Mouse (Mus musculus) forebrain, embryonic 12.5 days (tissue): ENCODE data around the gene Pgam1. TPM values are rescaled to one million over a fixed set of nuclear protein-coding genes. Genes with fewer than 3 reads are reported as not detected.

Experiments used
- ATAC-seq: fragments of 200-750 bp; cut with Nextera tagmentation; 2 replicates; pipeline ENCODE4 v1.8.0; 2017; ENCODE audit warnings: moderate TSS enrichment; ENCODE audit not compliant: low FRiP score
- H3K27ac ChIP-seq: fragments of 300-500 bp; sonication (generic); 2 replicates; pipeline ENCODE4 v1.5.1; 2016; ENCODE audit warnings: mild to moderate bottlenecking
- H3K27me3 ChIP-seq: fragments of 300-500 bp; sonication (generic); 2 replicates; pipeline ENCODE4 v1.6.1; 2016; ENCODE audit warnings: mild to moderate bottlenecking
- H3K36me3 ChIP-seq: fragments of 300-500 bp; sonication (generic); replicated peaks from 2 replicates; pipeline ENCODE4 v1.6.1; 2016; ENCODE audit warnings: mild to moderate bottlenecking
- H3K4me1 ChIP-seq: fragments of 300-500 bp; sonication (generic); 2 replicates; pipeline ENCODE4 v1.6.1; 2016
- H3K4me2 ChIP-seq: fragments of 300-500 bp; sonication (generic); 2 replicates; pipeline ENCODE4 v1.6.1; 2016; ENCODE audit warnings: mild to moderate bottlenecking, moderate library complexity
- H3K4me3 ChIP-seq: fragments of 300-500 bp; sonication (generic); replicated peaks from 2 replicates; pipeline ENCODE4 v1.5.1; 2016; ENCODE audit warnings: mild to moderate bottlenecking
- H3K9ac ChIP-seq: fragments of 300-500 bp; sonication (generic); 2 replicates; pipeline ENCODE4 v1.6.1; 2016; ENCODE audit warnings: mild to moderate bottlenecking
- H3K9me3 ChIP-seq: fragments of 300-500 bp; sonication (generic); 2 replicates; pipeline ENCODE4 v1.6.1; 2016
- WGBS: fragments of 180-500 bp; shearing (Covaris S2); methylation state at CpG from one replicate; pipeline ENCODE4 v1.1.7; 2016; 5-methylcytosine and 5-hydroxymethylcytosine counted together
- polyA plus RNA-seq: library from polyadenylated mRNA; unstranded; fragments of >200 nt; fragmentation: Nextera tagmentation; extraction: Ambion mirVana; gene quantifications from 2 replicates; pipeline ENCODE4 v1.2.1, GENCODE M21; 2016

Pgam1 gene
- polyA plus RNA-seq, 1 experiment from 2014 or later: 639 TPM

DNA sequence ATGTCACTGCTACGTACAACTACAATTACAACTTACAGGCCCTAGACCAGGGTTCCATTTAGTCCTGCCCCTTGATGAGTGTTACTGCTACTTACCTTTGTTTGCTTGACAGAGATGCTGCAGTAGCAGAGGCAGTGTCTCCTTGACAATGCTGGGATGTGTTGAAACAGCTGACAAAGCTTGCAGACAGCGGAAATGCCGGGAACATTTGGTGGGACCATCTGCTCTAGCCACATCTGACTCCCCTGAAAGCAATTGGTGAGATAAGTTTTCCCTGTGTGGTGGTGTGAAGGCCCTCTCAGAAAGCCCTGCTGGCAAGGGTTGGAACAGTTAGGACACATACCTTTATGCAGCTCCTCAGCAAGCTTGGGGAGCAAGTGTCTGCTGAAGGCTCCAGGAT, 41.9 kb downstream of the Pgam1 start:
- 94% methylated on average over 3 of the region's 3 CpGs for WGBS
- Histone ChIP-seq H3K27me3 (no peaks in the 10 kb centered on the region), H3K36me3 (peaks cover 91% of the 10 kb centered on the region), H3K9ac (no peak overlapping the region), H3K4me1 (no peaks in the 10 kb centered on the region), H3K9me3 (no peaks in the 10 kb centered on the region), H3K4me3 (no peak overlapping the region), H3K27ac (no peak overlapping the region), H3K4me2 (no peak overlapping the region)
- ATAC-seq: no peak

Other genes with a start within 250 kb of the Pgam1 start
- gene Slit1, start 168.3 kb upstream of the Pgam1 start, polyA plus RNA-seq: 11.0 and 14.0 TPM in 2 replicates
- 36.0 and 38.8 TPM in 2 replicates for gene Arhgap19, start 109.9 kb upstream of the Pgam1 start, polyA plus RNA-seq
- 18.1 and 20.5 TPM in 2 replicates for gene Frat1, start 82.0 kb upstream of the Pgam1 start, polyA plus RNA-seq
- gene Frat2, start 63.8 kb upstream of the Pgam1 start, polyA plus RNA-seq: 19.3 and 22.7 TPM in 2 replicates
- 24.3 and 28.1 TPM in 2 replicates for gene Rrp12, start 15.8 kb upstream of the Pgam1 start, polyA plus RNA-seq
- gene Exosc1, start 21.5 kb downstream of the Pgam1 start, polyA plus RNA-seq: 77.7 and 83.2 TPM in 2 replicates
- gene Zdhhc16, start 21.6 kb downstream of the Pgam1 start, polyA plus RNA-seq: 79.5 and 82.5 TPM in 2 replicates
- gene Mms19, start 69.2 kb downstream of the Pgam1 start, polyA plus RNA-seq: 32.2 and 36.7 TPM in 2 replicates
- 7.1 and 7.8 TPM in 2 replicates for gene Ubtd1, start 69.8 kb downstream of the Pgam1 start, polyA plus RNA-seq
- gene Ankrd2, start 124.1 kb downstream of the Pgam1 start, polyA plus RNA-seq: 0.28 and 0.49 TPM in 2 replicates
- 1.1 and 1.5 TPM in 2 replicates for gene Hoga1, start 133.7 kb downstream of the Pgam1 start, polyA plus RNA-seq
- gene 4933411K16Rik, start 140.3 kb downstream of the Pgam1 start, polyA plus RNA-seq: 0.14 TPM in 2 replicates
- 73.4 and 75.1 TPM in 2 replicates for gene Morn4, start 174.4 kb downstream of the Pgam1 start, polyA plus RNA-seq
- gene Pi4k2a, start 178.5 kb downstream of the Pgam1 start, polyA plus RNA-seq: 31.0 and 32.0 TPM in 2 replicates
- gene Avpi1, start 217.1 kb downstream of the Pgam1 start, polyA plus RNA-seq: 10.4 and 10.5 TPM in 2 replicates
- 3.5 and 4.2 TPM in 2 replicates for gene Marveld1, start 235.5 kb downstream of the Pgam1 start, polyA plus RNA-seq